Mouse (Mus musculus) hindbrain, embryonic 14.5 days (tissue): ENCODE data around the gene Magel2. TPM values are rescaled to one million over a fixed set of nuclear protein-coding genes. Genes with fewer than 3 reads are reported as not detected.

ENCODE experiments used
- ATAC-seq: fragments of 200-750 bp; cut with Nextera tagmentation; 2 replicates; pipeline ENCODE4 v1.8.0; 2017; ENCODE audit warnings: moderate number of reproducible peaks, mild to moderate bottlenecking, moderate TSS enrichment, moderate library complexity; ENCODE audit not compliant: low FRiP score
- DNase-seq: peaks from one replicate; pipeline ENCODE4 v3.0.0-alpha.2; 2015; ENCODE audit warnings: low spot score
- H3K27ac ChIP-seq: fragments of 300-500 bp; sonication (generic); 2 replicates; pipeline ENCODE4 v1.5.1; 2014; ENCODE audit warnings: mild to moderate bottlenecking, moderate library complexity
- H3K27me3 ChIP-seq: fragments of 300-500 bp; sonication (generic); 2 replicates; pipeline ENCODE4 v1.6.1; 2014; ENCODE audit warnings: mild to moderate bottlenecking, low read length, mixed read lengths; ENCODE audit not compliant: control insufficient read depth, insufficient read depth
- H3K36me3 ChIP-seq: fragments of 300-500 bp; sonication (generic); replicated peaks from 2 replicates; pipeline ENCODE4 v1.6.1; 2014; ENCODE audit not compliant: control insufficient read depth, insufficient read depth
- H3K4me1 ChIP-seq: fragments of 300-500 bp; sonication (generic); replicated peaks from 2 replicates; pipeline ENCODE4 v1.6.1; 2014; ENCODE audit warnings: antibody characterized with exemption, low read length, mixed read lengths; ENCODE audit not compliant: control insufficient read depth, insufficient read depth
- H3K4me2 ChIP-seq: fragments of 300-500 bp; sonication (generic); replicated peaks from 2 replicates; pipeline ENCODE4 v1.6.1; 2014; ENCODE audit warnings: mild to moderate bottlenecking, moderate library complexity
- H3K4me3 ChIP-seq: fragments of 300-500 bp; sonication (generic); replicated peaks from 2 replicates; pipeline ENCODE4 v1.5.1; 2014; ENCODE audit warnings: mild to moderate bottlenecking, low read length
- H3K9ac ChIP-seq: fragments of 300-500 bp; sonication (generic); 2 replicates; pipeline ENCODE4 v1.6.1; 2014
- H3K9me3 ChIP-seq: fragments of 300-500 bp; sonication (generic); 2 replicates; pipeline ENCODE4 v1.6.1; 2016; ENCODE audit warnings: low read length; ENCODE audit not compliant: control insufficient read depth
- WGBS: fragments of 180-500 bp; shearing (Covaris S2); extraction: QIAGEN DNeasy Blood & Tissue Kit; methylation state at CpG from one replicate; pipeline ENCODE4 v1.1.7; 2014; 5-methylcytosine and 5-hydroxymethylcytosine counted together
- polyA plus RNA-seq: library from polyadenylated mRNA; unstranded; fragments of >200 nt; fragmentation: Nextera tagmentation; extraction: Ambion mirVana; gene quantifications from 2 replicates; pipeline ENCODE4 v1.2.1, GENCODE M21; 2014

The Magel2 gene
- polyA plus RNA-seq, 1 experiment from 2014 or later: 17.2 TPM

GRCm38 (mm10) chr7:62375658-62376057 lies 1.2 kb upstream of the Magel2 start:
- H3K27ac ChIP-seq: no peak overlapping the region
- H3K36me3 ChIP-seq: peaks cover 9% of the 10 kb centered on the region
- no peaks in the 10 kb centered on the region; the same call in 1 of the 2 replicates for H3K4me1 ChIP-seq
- DNase-seq: peak; percentile 73
- peaks cover 25% of the 10 kb centered on the region for H3K9me3 ChIP-seq
- no peaks in the 10 kb centered on the region for H3K27me3 ChIP-seq
- no peak for ATAC-seq
- WGBS: 37% methylated on average over 4 of the region's 4 CpGs
- H3K9ac ChIP-seq: no peak overlapping the region
- H3K4me2 ChIP-seq: peak overlapping the region; percentile 62
- H3K4me3 ChIP-seq: no peak overlapping the region

GRCm38 (mm10) chr7:62377313-62377712 lies 503 bp downstream of the Magel2 start:
- WGBS: 38% methylated on average over 14 of the region's 14 CpGs
- DNase-seq (no peak), ATAC-seq (no peak; the same call in none of the 2 replicates)
- Histone ChIP-seq H3K4me1 (no peaks in the 10 kb centered on the region; the same call in 1 of the 2 replicates), H3K27me3 (no peaks in the 10 kb centered on the region), H3K4me2 (peak overlapping the region; percentile 62), H3K27ac (peak overlapping the region; percentile 80), H3K9ac (peak overlapping the region; percentile 81), H3K4me3 (peak overlapping the region; percentile 58), H3K9me3 (peaks cover 25% of the 10 kb centered on the region), H3K36me3 (peaks cover 9% of the 10 kb centered on the region)

DNA sequence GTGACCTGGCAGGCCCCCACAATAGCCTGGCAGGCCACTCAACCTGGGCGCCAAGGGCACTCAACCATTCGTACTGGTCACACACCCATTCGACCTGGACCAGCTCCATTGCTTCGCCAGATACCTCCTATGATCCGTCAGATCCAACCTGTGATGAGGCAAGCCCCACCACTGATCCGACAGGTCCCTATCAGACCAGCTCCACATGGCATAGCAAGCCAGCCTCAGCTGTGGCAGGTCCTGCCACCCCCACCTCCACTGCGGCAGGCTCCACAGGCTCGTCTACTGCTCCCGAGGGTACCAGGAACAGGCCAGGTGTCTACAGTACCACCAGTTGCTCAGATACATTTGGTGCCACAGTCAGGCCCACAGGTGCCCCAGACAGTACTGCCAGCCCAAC lies 1.7 kb downstream of the Magel2 start:
- no peak overlapping the region for H3K27ac ChIP-seq
- H3K9me3 ChIP-seq: peaks cover 25% of the 10 kb centered on the region
- no peaks in the 10 kb centered on the region for H3K27me3 ChIP-seq
- peak overlapping the region; percentile 58 for H3K4me3 ChIP-seq
- peak overlapping the region; percentile 81 for H3K9ac ChIP-seq
- ATAC-seq: no peak
- WGBS: 81% methylated on average over 9 of the region's 9 CpGs
- H3K36me3 ChIP-seq: peaks cover 9% of the 10 kb centered on the region
- H3K4me1 ChIP-seq: no peaks in the 10 kb centered on the region; the same call in 1 of the 2 replicates
- peak overlapping the region; percentile 62 for H3K4me2 ChIP-seq
- DNase-seq: no peak

DNA sequence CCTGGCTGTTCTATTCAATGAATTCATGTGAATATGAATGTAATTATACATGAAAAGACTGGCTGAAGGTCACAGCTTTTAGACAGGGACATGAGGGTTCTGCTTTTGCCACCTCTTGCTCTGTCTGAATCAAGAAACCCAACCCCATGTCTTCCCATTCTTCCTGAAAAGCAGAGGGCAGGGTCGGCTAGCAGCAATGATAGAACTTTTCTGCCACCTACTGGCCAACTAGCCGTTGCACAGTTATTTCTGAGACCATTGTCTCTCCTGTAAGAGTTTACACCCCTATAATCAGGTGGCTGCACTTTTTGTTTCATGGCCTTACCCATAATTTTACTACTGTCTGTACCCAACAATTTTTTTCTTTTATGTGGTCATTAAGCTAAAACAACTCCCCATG lies 5.6 kb downstream of the Magel2 start:
- Histone ChIP-seq H3K27ac (no peak overlapping the region), H3K9ac (no peak overlapping the region), H3K4me1 (no peaks in the 10 kb centered on the region; the same call in 1 of the 2 replicates), H3K36me3 (peaks cover 9% of the 10 kb centered on the region), H3K4me3 (no peak overlapping the region), H3K4me2 (no peak overlapping the region), H3K9me3 (peaks cover 25% of the 10 kb centered on the region), H3K27me3 (no peaks in the 10 kb centered on the region)
- ATAC-seq (0 out of 2 replicates have a peak, but pooled peaks have one; percentile 32), DNase-seq (peak; percentile 77)
- 18% methylated on average over 2 of the region's 2 CpGs for WGBS

GRCm38 (mm10) chr7:62388291-62388690 lies 11.5 kb downstream of the Magel2 start:
- ATAC-seq: no peak
- DNase-seq: peak; percentile 52
- Histone ChIP-seq H3K4me3 (no peak overlapping the region), H3K27ac (no peak overlapping the region), H3K4me1 (no peaks in the 10 kb centered on the region), H3K4me2 (no peak overlapping the region), H3K36me3 (no peaks in the 10 kb centered on the region), H3K27me3 (no peaks in the 10 kb centered on the region), H3K9me3 (0 out of 2 replicates have a peak, but pooled peaks cover 3% of the 10 kb centered on the region), H3K9ac (no peak overlapping the region)
- 48% methylated on average over 4 of the region's 4 CpGs for WGBS

DNA sequence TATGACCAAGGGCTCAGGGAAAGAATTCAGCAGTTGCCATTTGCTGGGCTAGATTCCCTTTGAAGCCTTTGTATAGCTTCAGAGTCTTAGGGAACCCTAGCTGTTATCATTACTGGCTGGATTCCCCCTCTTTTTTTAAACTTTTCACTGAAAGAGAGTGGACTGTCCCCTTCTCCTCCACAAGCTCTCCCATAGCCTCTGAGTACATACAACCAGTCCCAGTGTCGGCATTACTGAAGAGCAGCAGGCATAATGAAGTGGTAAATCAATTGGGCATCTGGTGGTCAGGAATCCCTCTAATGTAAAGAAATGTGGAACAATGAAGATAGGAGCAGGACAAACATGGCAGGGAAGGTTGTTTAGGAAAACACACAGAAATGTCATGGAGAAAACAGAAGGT lies 15.4 kb downstream of the Magel2 start:
- H3K9ac ChIP-seq: no peak overlapping the region
- no peaks in the 10 kb centered on the region for H3K36me3 ChIP-seq
- H3K4me2 ChIP-seq: no peak overlapping the region
- no peaks in the 10 kb centered on the region for H3K4me1 ChIP-seq
- DNase-seq: no peak
- H3K27ac ChIP-seq: no peak overlapping the region
- H3K4me3 ChIP-seq: no peak overlapping the region
- no peak for ATAC-seq
- WGBS: 44% methylated on average over 1 of the region's 1 CpGs
- no peaks in the 10 kb centered on the region for H3K27me3 ChIP-seq
- H3K9me3 ChIP-seq: peaks cover 3% of the 10 kb centered on the region; the same call in 1 of the 2 replicates

GRCm38 (mm10) chr7:62406573-62407050 lies 29.8 kb downstream of the Magel2 start:
- ATAC-seq (peak; percentile 76), DNase-seq (peak; percentile 49)
- H3K27ac ChIP-seq: no peak overlapping the region
- H3K9me3 ChIP-seq: no peaks in the 10 kb centered on the region
- peak overlapping the region; percentile 37; the same call in 1 of the 2 replicates for H3K9ac ChIP-seq
- H3K27me3 ChIP-seq: no peaks in the 10 kb centered on the region
- WGBS: 38% methylated on average over 19 of the region's 19 CpGs
- peak overlapping the region; percentile 53 for H3K4me2 ChIP-seq
- H3K36me3 ChIP-seq: no peaks in the 10 kb centered on the region
- H3K4me1 ChIP-seq: no peaks in the 10 kb centered on the region
- peak overlapping the region; percentile 33 for H3K4me3 ChIP-seq

DNA sequence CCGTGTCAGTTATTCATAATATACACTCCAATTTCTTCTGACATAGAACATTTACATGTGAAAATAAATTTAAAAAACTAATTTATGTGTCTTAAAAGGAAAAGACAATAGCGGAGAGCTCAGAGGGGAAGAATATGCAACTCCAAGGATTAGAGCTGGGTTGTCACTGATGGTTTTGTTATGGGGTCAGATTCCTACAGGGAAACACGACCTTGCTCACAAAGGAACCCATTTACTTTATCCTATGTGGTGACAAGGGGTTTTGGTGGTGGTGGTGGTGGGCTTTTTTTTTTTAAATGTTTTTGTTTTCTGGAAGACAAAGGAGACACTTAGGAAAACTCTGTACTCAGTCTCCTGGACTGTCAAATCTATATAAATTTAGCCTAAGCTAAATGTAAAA lies 31.0 kb downstream of the Magel2 start:
- no peak overlapping the region for H3K27ac ChIP-seq
- no peaks in the 10 kb centered on the region for H3K36me3 ChIP-seq
- DNase-seq: no peak
- H3K4me1 ChIP-seq: no peaks in the 10 kb centered on the region
- ATAC-seq: no peak
- 32% methylated on average over 3 of the region's 3 CpGs for WGBS
- H3K4me3 ChIP-seq: no peak overlapping the region
- H3K4me2 ChIP-seq: no peak overlapping the region
- no peaks in the 10 kb centered on the region for H3K9me3 ChIP-seq
- no peak overlapping the region for H3K9ac ChIP-seq
- H3K27me3 ChIP-seq: no peaks in the 10 kb centered on the region

DNA sequence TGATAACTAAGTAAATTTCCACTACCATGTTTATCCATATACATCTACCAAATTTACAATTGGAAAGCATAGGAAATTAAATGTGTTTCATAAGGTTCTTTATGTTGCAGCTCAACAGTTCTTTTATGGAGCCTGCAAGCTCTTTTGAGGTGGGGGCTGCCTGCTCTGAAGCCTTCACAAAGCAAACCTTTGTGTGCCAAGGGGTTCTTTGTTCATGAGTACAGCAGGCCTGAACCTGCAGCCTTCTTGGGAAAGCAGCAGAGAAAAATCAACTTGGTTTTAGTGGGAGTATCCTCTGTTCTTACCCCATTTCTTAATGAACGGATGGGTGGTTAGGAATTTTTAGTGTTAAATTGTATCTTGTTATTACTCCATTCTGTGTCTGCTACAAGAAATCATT lies 38.4 kb downstream of the Magel2 start:
- Histone ChIP-seq H3K9me3 (no peaks in the 10 kb centered on the region), H3K4me1 (0 out of 2 replicates have a peak, but pooled peaks cover 6% of the 10 kb centered on the region), H3K9ac (no peak overlapping the region), H3K27ac (peak overlapping the region; percentile 76), H3K4me2 (0 out of 2 replicates have a peak overlapping the region, but pooled peaks have one; percentile 10), H3K4me3 (no peak overlapping the region), H3K36me3 (no peaks in the 10 kb centered on the region), H3K27me3 (no peaks in the 10 kb centered on the region)
- no peak for DNase-seq
- ATAC-seq: no peak
- WGBS: 38% methylated on average over 1 of the region's 1 CpGs
